Mouse (Mus musculus): ENCODE results near the gene Pnmt. TPM values are rescaled to one million over a fixed set of nuclear protein-coding genes. Genes with fewer than 3 reads are reported as not detected.
A peak's percentile ranks its signal among the peaks of the same experiment; 100 is the strongest.

Gene Pnmt
- polyA plus RNA-seq (2015; fragmentation: Nextera tagmentation; extraction: Ambion mirVana): 1.5 and 1.7 TPM in 2 replicates

- H3K4me3 ChIP-seq (ENCODE audit: low read depth, low read length): no peak within 1 kb of the TSS
- no peaks in the 10 kb centered on the region; the same call in 1 of the 2 replicates for H3K4me1 ChIP-seq (ENCODE audit: control insufficient read depth, insufficient read depth, low read length)
- H3K9me3 ChIP-seq (replicated peaks; ENCODE audit: control insufficient read depth, low read length, poor library complexity, severe bottlenecking): no peaks in the 10 kb centered on the region
- peaks cover 28% of the 10 kb centered on the region for H3K27me3 ChIP-seq (ENCODE audit: control insufficient read depth, insufficient read depth, low read depth, low read length)
- no peaks in the 10 kb centered on the region for H3K36me3 ChIP-seq (ENCODE audit: control insufficient read depth, insufficient read depth, low read length)
- no peak within 1 kb of the TSS for H3K27ac ChIP-seq (ENCODE audit: low read length)
- ATAC-seq: no peak
- peak within 1 kb of the TSS; percentile 26 for H3K4me2 ChIP-seq (ENCODE audit: low read length)
- 51% methylated on average over 25 of the region's 25 CpGs for WGBS
- H3K9ac ChIP-seq (ENCODE audit: low read depth, low read length): no peak within 1 kb of the TSS; the same call in 1 of the 2 replicates
Observed at GRCm38 (mm10) chr11:98385638-98386585, at the start of gene Pnmt. Gene Pnmt, plus strand, starts transcription at chr11:98386450.

DNA sequence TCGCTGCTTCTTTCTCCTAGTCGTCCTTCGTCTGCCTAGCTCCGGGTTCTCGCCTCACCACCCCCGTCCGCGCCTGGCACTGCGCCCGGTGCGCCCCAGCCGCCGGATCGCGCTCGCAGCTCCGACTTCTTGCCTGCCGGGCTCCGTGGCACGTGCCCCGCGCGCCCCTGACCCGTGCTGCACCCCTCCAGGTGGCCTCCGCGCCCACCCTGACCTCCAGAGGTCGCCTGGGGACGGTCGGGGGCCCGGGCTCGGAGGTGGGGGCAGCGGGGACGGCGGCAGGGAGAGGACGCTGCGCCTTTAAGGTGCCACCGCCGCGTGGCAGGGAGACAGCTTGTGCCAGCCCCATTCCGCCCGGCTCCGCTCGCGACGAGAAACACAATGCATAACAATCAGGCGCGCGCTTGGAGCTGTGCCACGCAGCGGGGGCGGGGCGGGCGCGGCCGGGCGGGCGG lies 47.7 kb upstream of the Pnmt start:
- Histone ChIP-seq H3K4me1 (ENCODE audit: control insufficient read depth, insufficient read depth, low read length) (peaks cover 14% of the 10 kb centered on the region), H3K9ac (ENCODE audit: low read depth, low read length) (peak overlapping the region; percentile 66), H3K4me3 (ENCODE audit: low read depth, low read length) (peak overlapping the region; percentile 62), H3K27ac (ENCODE audit: low read length) (peak overlapping the region; percentile 81), H3K27me3 (ENCODE audit: control insufficient read depth, insufficient read depth, low read depth, low read length) (peaks cover 69% of the 10 kb centered on the region), H3K9me3 (replicated peaks; ENCODE audit: control insufficient read depth, low read length, poor library complexity, severe bottlenecking) (no peaks in the 10 kb centered on the region), H3K4me2 (ENCODE audit: low read length) (peak overlapping the region; percentile 98), H3K36me3 (ENCODE audit: control insufficient read depth, insufficient read depth, low read length) (no peaks in the 10 kb centered on the region)
- ATAC-seq: no peak
- under 1% methylated on average over 46 of the region's 57 CpGs for WGBS

DNA sequence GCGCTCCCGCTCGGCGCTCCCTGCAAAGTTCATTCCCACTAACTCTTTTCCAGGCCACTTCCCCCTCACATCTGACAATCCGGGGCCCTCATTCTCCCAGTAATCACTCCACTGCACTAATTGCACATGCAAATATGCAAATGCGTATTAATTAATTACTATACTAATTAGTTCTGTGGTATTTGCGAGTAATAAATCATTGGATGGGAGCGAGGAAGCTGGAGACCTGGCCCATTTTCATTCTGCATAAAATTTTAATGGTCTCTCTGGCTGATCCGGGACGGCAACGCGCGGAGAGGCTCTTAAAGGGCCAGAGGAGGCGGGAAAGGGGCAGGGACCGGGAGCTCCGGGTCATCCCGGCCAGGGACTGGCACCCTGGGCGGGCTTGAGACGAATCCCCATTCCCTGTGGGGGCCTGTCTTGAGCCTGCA lies 47.2 kb upstream of the Pnmt start:
- Histone ChIP-seq H3K9me3 (replicated peaks; ENCODE audit: control insufficient read depth, low read length, poor library complexity, severe bottlenecking) (no peaks in the 10 kb centered on the region), H3K4me2 (ENCODE audit: low read length) (peak overlapping the region; percentile 98), H3K27ac (ENCODE audit: low read length) (peak overlapping the region; percentile 81), H3K36me3 (ENCODE audit: control insufficient read depth, insufficient read depth, low read length) (no peaks in the 10 kb centered on the region), H3K27me3 (ENCODE audit: control insufficient read depth, insufficient read depth, low read depth, low read length) (peaks cover 64% of the 10 kb centered on the region), H3K9ac (ENCODE audit: low read depth, low read length) (peak overlapping the region; percentile 66), H3K4me1 (ENCODE audit: control insufficient read depth, insufficient read depth, low read length) (peaks cover 12% of the 10 kb centered on the region), H3K4me3 (ENCODE audit: low read depth, low read length) (peak overlapping the region; percentile 62)
- WGBS: 0% methylated on average over 19 of the region's 19 CpGs
- ATAC-seq: no peak

GRCm38 (mm10) chr11:98339679-98340287 lies 46.5 kb upstream of the Pnmt start:
- Histone ChIP-seq H3K4me3 (ENCODE audit: low read depth, low read length) (peak overlapping the region; percentile 62), H3K9ac (ENCODE audit: low read depth, low read length) (peak overlapping the region; percentile 66; the same call in 1 of the 2 replicates), H3K9me3 (replicated peaks; ENCODE audit: control insufficient read depth, low read length, poor library complexity, severe bottlenecking) (no peaks in the 10 kb centered on the region), H3K27me3 (ENCODE audit: control insufficient read depth, insufficient read depth, low read depth, low read length) (peaks cover 60% of the 10 kb centered on the region), H3K4me2 (ENCODE audit: low read length) (peak overlapping the region; percentile 98), H3K27ac (ENCODE audit: low read length) (peak overlapping the region; percentile 81), H3K36me3 (ENCODE audit: control insufficient read depth, insufficient read depth, low read length) (no peaks in the 10 kb centered on the region), H3K4me1 (ENCODE audit: control insufficient read depth, insufficient read depth, low read length) (peaks cover 5% of the 10 kb centered on the region)
- ATAC-seq: no peak
- 8% methylated on average over 11 of the region's 11 CpGs for WGBS

- Histone ChIP-seq H3K9ac (ENCODE audit: low read depth, low read length) (no peak overlapping the region), H3K27ac (ENCODE audit: low read length) (no peak overlapping the region), H3K27me3 (ENCODE audit: control insufficient read depth, insufficient read depth, low read depth, low read length) (peaks cover 54% of the 10 kb centered on the region), H3K4me1 (ENCODE audit: control insufficient read depth, insufficient read depth, low read length) (peaks cover 7% of the 10 kb centered on the region), H3K4me3 (ENCODE audit: low read depth, low read length) (no peak overlapping the region), H3K4me2 (ENCODE audit: low read length) (no peak overlapping the region), H3K9me3 (replicated peaks; ENCODE audit: control insufficient read depth, low read length, poor library complexity, severe bottlenecking) (no peaks in the 10 kb centered on the region), H3K36me3 (ENCODE audit: control insufficient read depth, insufficient read depth, low read length) (no peaks in the 10 kb centered on the region)
- no peak for ATAC-seq
- 4% methylated on average over 4 of the region's 4 CpGs for WGBS
Observed at GRCm38 (mm10) chr11:98340597-98340996, 45.7 kb upstream of the Pnmt start.

DNA sequence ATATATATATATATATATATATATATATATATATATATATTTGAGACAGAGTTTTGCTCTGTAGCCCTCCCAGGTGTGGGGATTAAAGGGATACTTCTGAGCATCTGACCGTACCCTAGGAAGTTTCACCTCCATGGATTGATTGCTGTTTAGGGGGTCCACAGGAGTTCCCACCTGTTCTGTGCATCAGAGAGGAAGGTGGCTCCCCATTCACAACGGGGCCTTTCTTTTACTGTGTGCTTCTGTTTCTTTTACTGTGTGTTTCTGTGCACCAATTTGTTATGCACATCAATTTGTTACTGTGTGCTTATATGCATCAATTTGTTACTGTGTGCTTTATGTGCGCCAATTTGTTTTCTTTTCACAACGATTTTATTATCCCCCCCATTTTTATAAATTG lies 45.1 kb upstream of the Pnmt start:
- no peak overlapping the region for H3K27ac ChIP-seq (ENCODE audit: low read length)
- no peak for ATAC-seq
- no peak overlapping the region for H3K9ac ChIP-seq (ENCODE audit: low read depth, low read length)
- peaks cover 51% of the 10 kb centered on the region for H3K27me3 ChIP-seq (ENCODE audit: control insufficient read depth, insufficient read depth, low read depth, low read length)
- H3K36me3 ChIP-seq (ENCODE audit: control insufficient read depth, insufficient read depth, low read length): no peaks in the 10 kb centered on the region
- peaks cover 7% of the 10 kb centered on the region for H3K4me1 ChIP-seq (ENCODE audit: control insufficient read depth, insufficient read depth, low read length)
- H3K4me3 ChIP-seq (ENCODE audit: low read depth, low read length): no peak overlapping the region
- 69% methylated on average over 4 of the region's 4 CpGs for WGBS
- H3K4me2 ChIP-seq (ENCODE audit: low read length): no peak overlapping the region
- no peaks in the 10 kb centered on the region for H3K9me3 ChIP-seq (replicated peaks; ENCODE audit: control insufficient read depth, low read length, poor library complexity, severe bottlenecking)

- Histone ChIP-seq H3K4me3 (ENCODE audit: low read depth, low read length) (peak overlapping the region; percentile 26), H3K9ac (ENCODE audit: low read depth, low read length) (peak overlapping the region; percentile 27), H3K4me1 (ENCODE audit: control insufficient read depth, insufficient read depth, low read length) (peaks cover 7% of the 10 kb centered on the region), H3K9me3 (replicated peaks; ENCODE audit: control insufficient read depth, low read length, poor library complexity, severe bottlenecking) (no peaks in the 10 kb centered on the region), H3K4me2 (ENCODE audit: low read length) (peak overlapping the region; percentile 55), H3K36me3 (ENCODE audit: control insufficient read depth, insufficient read depth, low read length) (no peaks in the 10 kb centered on the region), H3K27me3 (ENCODE audit: control insufficient read depth, insufficient read depth, low read depth, low read length) (peaks cover 52% of the 10 kb centered on the region), H3K27ac (ENCODE audit: low read length) (no peak overlapping the region)
- WGBS: under 1% methylated on average over 26 of the region's 29 CpGs
- peak; percentile 32; the same call in 1 of the 2 replicates for ATAC-seq
Observed at GRCm38 (mm10) chr11:98342000-98342945, 44.0 kb upstream of the Pnmt start.

DNA sequence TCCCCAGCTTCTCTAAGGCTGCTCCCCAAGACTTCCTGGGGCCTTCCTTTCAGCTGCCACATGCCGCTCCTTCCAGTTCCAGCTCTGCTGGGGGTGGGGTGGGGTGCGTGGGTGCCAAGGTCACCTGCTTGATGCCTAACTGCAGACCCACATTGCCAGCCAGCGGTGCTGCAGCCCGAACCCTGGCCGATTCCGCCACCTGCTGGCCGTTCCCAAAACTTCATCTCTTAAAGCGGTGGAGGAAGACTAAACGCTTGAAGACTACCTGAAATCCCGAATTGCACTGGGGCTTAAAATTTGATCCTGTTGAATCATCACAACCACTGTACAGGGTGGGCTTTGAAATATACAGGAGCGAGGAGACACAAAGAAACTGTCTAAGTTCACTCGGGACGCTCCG lies 41.0 kb upstream of the Pnmt start:
- no peak overlapping the region for H3K27ac ChIP-seq (ENCODE audit: low read length)
- no peak for ATAC-seq
- peaks cover 15% of the 10 kb centered on the region for H3K4me1 ChIP-seq (ENCODE audit: control insufficient read depth, insufficient read depth, low read length)
- 0 out of 2 replicates have a peak overlapping the region, but pooled peaks have one; percentile 7 for H3K4me3 ChIP-seq (ENCODE audit: low read depth, low read length)
- H3K9ac ChIP-seq (ENCODE audit: low read depth, low read length): peak overlapping the region; percentile 11; the same call in 1 of the 2 replicates
- H3K4me2 ChIP-seq (ENCODE audit: low read length): peak overlapping the region; percentile 48
- under 1% methylated on average over 14 of the region's 14 CpGs for WGBS
- peaks cover 55% of the 10 kb centered on the region for H3K27me3 ChIP-seq (ENCODE audit: control insufficient read depth, insufficient read depth, low read depth, low read length)
- H3K36me3 ChIP-seq (ENCODE audit: control insufficient read depth, insufficient read depth, low read length): no peaks in the 10 kb centered on the region
- H3K9me3 ChIP-seq (replicated peaks; ENCODE audit: control insufficient read depth, low read length, poor library complexity, severe bottlenecking): no peaks in the 10 kb centered on the region
